Mouse (Mus musculus): ENCODE measurements around the gene Rapgef4.

GRCm38 (mm10) chr2:72267390-72267789 is 286.4 kb downstream of the Rapgef4 start:
- TF ChIP-seq CTCF (IDR thresholded peaks at IDR 0.05; ENCODE audit: borderline replicate concordance, extremely low read depth, insufficient read depth, insufficient read length) (no peak), POLR2A (IDR thresholded peaks at IDR 0.05; ENCODE audit: borderline replicate concordance, extremely low read depth, insufficient read depth, insufficient read length, poor library complexity, severe bottlenecking) (no peak)

Data from brain, embryonic 14.5 days (tissue).